Mouse (Mus musculus) 3T3-L1 (cell line): Measurements from ENCODE around the gene Uts2.

ENCODE experiments used
- DNase-seq: peaks from one replicate; pipeline ENCODE4 v3.0.0-alpha.2; 2015; ENCODE audit warnings: low read depth, low spot score

Uts2 gene

GRCm38 (mm10) chr4:151010316-151010715 is 13.4 kb downstream of the Uts2 start:
- DNase-seq = no peak

DNA sequence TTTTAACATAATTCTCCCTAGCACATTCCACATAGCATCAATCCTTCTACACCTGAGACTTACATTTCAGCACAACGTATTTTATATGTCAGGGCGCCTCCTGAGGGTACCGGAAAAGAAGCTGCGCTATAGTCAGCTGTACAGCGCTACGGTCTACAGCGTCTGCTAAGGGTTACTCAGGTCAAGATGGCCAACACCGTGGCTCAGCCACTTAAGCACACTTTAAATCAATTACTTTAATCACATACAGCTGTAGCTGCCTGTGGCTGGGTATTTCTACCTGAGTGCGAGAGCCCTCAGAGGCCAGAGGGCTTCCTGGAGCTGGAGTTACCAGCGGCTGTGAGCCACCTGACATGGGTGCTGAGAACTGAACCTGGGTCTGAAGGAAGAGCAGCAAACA is 19.0 kb downstream of the Uts2 start:
- no peak for DNase-seq

- DNase-seq = peak; percentile 63
Observed at GRCm38 (mm10) chr4:151017356-151017755, 20.5 kb downstream of the Uts2 start.

DNA sequence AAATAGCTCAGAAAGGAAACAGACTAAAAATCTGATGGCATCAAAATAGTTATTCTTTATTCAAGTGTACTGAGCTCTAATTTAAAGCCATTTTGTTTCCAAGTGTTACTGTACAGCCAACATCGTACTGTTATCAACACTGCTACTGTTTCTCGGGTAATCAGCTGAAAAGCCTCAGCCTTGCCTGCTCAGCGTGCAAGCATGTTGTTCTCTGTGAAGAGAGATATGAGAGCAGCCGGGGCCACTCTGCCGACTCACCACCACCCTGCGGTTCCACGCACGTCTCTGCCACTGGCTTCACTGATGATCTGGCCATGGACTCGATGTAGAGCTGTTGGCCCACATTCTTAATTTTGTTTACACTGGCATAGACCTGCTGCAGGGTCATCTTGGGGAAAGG is 27.3 kb downstream of the Uts2 start:
- DNase-seq = no peak

DNA sequence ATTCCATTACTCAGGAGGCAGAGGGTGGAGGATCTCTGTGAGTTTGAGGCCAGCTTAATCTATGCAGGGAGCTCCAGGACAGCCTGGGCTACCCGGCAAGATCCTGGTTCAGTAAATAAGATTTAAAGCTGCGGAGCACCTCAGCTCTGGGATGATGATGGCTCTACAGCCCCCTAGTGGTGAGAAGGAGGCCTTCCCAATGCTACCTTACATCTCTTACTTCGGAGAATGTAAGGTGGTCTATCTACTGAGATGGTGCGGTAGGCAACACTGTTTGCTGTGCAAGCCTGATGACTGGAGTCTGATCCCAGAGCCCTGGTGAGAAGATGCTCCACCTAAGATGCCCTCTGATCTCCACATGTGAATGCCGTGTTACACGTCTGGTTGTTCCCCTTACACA is 30.1 kb downstream of the Uts2 start:
- DNase-seq = peak; percentile 55

GRCm38 (mm10) chr4:151036521-151036920 is 39.6 kb downstream of the Uts2 start:
- DNase-seq = no peak

DNA sequence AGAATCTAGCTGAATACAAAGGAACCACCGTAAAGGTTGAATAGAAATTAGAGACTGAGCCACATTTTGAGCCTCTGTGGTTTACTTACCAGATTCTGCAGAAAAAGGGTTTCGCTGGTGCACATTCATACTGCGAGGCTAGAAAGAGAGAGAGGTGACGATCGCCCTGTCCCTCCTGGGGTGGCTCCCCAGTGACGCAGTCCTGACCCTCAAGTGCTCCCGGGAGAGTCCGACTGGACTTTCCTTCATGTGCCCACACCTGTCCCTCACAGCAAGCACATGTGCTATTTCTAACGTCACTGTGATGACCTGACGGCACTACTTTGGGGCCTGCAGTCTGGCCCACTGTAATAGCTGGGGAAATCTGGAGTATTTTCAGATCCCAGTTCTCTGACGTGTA is 40.9 kb downstream of the Uts2 start:
- no peak for DNase-seq

- DNase-seq = no peak
Observed at GRCm38 (mm10) chr4:151041506-151041905, 44.6 kb downstream of the Uts2 start.

GRCm38 (mm10) chr4:151043281-151043680 is 46.4 kb downstream of the Uts2 start:
- peak; percentile 17 for DNase-seq

GRCm38 (mm10) chr4:151044037-151044943 is 47.4 kb downstream of the Uts2 start, which contains the start of gene Per3:
Gene Per3 (minus strand): TSS chr4:151044665.
- DNase-seq = peak; percentile 92

DNA sequence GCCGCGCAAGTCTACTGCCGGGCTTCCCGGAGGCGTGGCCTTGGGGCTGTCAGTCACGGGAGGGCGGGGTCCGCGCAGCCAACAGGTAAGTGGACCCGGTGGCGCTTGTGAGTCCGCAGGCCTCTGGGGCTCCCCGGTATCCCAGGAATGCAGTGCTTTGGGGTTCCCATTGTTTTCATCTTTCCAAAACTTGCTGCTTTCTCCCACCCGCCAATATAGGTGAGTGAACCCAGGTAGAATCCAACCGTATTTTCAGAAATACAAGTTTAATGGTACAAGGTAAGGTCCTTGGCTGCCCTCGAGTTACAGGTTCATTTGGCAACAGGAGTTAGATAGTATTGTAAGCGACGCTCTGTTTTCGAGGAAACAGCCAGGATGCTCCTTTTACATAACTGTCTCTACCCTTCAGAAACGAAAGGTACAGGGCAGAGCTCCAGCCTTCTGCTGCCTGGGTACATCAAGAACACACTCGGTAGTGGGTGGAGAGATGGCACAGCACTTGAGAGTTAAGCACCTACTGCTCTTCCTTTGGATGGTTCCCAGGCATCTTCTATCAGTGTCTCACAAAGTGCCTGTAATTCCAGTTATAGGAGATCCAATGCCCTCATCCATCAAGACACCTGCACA is 48.2 kb downstream of the Uts2 start:
- DNase-seq = peak; percentile 11

DNA sequence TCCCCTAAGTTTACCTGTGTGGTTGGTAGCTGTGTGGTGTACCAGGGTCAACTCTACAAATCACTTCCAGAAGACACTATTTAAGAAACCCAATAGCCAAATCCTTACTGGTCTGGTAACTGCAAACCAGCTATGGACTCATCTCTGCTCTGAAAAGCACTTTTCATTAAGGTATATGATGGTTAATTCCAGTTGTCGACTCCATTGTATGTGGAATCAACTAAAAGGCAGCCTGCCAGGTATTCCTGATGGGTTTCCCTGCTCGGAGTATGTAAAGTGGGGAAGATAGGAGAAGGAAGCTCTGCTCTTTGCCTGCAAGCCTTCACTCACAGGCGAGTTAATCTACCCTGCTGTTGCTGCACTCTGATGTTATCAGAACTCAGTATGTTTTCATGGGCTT is 49.6 kb downstream of the Uts2 start:
- DNase-seq = no peak

DNA sequence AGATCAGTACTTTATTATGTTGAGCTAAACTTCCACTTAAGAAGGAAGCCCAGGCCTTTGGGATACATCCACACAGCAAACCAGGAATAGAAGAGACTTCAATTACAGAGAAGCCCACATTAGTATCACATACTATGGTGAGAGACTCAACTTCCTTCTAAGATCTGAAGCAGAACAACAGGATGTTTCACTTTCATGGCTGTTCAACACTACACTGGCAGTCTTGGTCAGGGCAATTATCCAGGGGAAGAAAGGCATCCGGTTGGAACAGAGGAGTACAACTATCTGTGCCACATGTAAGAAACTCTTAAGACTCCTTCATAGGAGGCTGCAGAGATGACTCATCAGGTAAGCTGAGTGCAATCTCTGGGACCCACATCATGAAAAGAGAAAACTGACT is 54.3 kb downstream of the Uts2 start:
- peak; percentile 39 for DNase-seq
